22 mouse cellular contexts compared by ENCODE assay signal in the genomic region with DNA sequence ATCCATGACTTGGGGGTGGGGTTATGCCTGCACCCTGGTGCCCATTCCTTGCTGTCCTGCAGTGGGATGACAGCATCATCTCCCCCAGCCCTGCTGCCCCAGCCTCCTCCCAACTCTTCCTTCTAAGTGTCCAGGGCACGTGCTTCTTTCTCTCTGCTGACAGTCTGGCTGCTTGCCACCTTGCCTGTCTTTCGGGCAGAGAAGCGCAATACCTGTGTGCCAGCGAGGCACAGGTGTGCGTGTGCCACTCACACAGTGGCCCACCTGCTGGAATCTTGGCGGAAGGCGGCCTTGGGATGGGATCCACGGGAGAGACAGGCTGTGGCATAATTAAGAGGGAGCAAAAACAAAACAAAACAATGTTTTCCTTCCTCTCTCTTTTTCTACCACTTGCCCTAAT. TPM values are rescaled to one million over a fixed set of nuclear protein-coding genes. Genes with fewer than 3 reads are reported as not detected.
DNase-seq lines count a peak whose midpoint lies in the region; ATAC-seq and TF ChIP-seq lines count a peak whose summit lies in the region.
"Had no signal": no experiment of that assay in that cellular context is flagged by ENCODE, and none has a peak within 500 bp of the region (broad histone marks: within the 10 kb centered on the region; RNA-seq: fewer than 3 reads in every experiment).

No protein-coding gene starts in this region.

- H3K4me3 ChIP-seq in hindbrain, postnatal 0 days (ENCODE audit: low read length) = no peak overlapping the region
- H3K4me3 ChIP-seq in hindbrain, embryonic 11.5 days (ENCODE audit: low read depth, low read length) = no peak overlapping the region

- H3K36me3 ChIP-seq in hindbrain, postnatal 0 days (ENCODE audit: insufficient read depth, low read length) = no peaks in the 10 kb centered on the region
- no peaks in the 10 kb centered on the region for H3K36me3 ChIP-seq in hindbrain, embryonic 11.5 days (ENCODE audit: control insufficient read depth, insufficient read depth, low read length)
- H3K36me3 ChIP-seq: G1E had no signal

- TF ChIP-seq CTCF in hindbrain, postnatal 0 days (IDR thresholded peaks at IDR 0.05; ENCODE audit: low read depth) = no peak

- peaks cover 10% of the 10 kb centered on the region; the same call in 1 of the 2 replicates for H3K27me3 ChIP-seq in hindbrain, postnatal 0 days (ENCODE audit: insufficient read depth, low read length)
- peaks cover 47% of the 10 kb centered on the region for H3K27me3 ChIP-seq in hindbrain, embryonic 11.5 days (ENCODE audit: control insufficient read depth, insufficient read depth, low read length)
- H3K27me3 ChIP-seq: CH12.LX had no signal

- no peak overlapping the region for H3K9ac ChIP-seq in hindbrain, postnatal 0 days (replicated peaks; ENCODE audit: low read length)
- no peak overlapping the region for H3K9ac ChIP-seq in hindbrain, embryonic 11.5 days (ENCODE audit: low read depth, low read length)

- H3K9me3 ChIP-seq in hindbrain, postnatal 0 days (ENCODE audit: low read length) = no peaks in the 10 kb centered on the region
- no peaks in the 10 kb centered on the region for H3K9me3 ChIP-seq in hindbrain, embryonic 11.5 days (ENCODE audit: control insufficient read depth, low read length)

- peak; percentile 86 to 92 for DNase-seq in cerebellum, postnatal 10 days
- no peak for DNase-seq in cerebellum, adult 9-11 months
- peak; percentile 83 to 84 for DNase-seq in cerebellum, postnatal 14 days
- DNase-seq in cerebellum, adult 9-10 months = no peak
- DNase-seq in hindbrain, postnatal 0 days (ENCODE audit: low spot score) = peak; percentile 57
- no peak for DNase-seq in hindbrain, embryonic 11.5 days (ENCODE audit: low spot score)
- peak; percentile 58 for DNase-seq in left cerebral cortex, postnatal 4 days
- DNase-seq in left cerebral cortex, adult 9 months (ENCODE audit: low spot score in 2 of 2) = no peak
- DNase-seq: adrenal gland, adult 2 months; adrenal gland, adult 8-10 months; adrenal gland, postnatal 10 days; adrenal gland, postnatal 14 days; adrenal gland, postnatal 25 days; adrenal gland, postnatal 36 days; B cell, adult 2 months; cerebellum, adult 11 months; cerebellum, adult 11-12 months had no signal

- intact Hi-C loops in left cerebral cortex, postnatal 4 days (cut with DNase I) = no loop called here

- H3K4me2 ChIP-seq in hindbrain, postnatal 0 days (ENCODE audit: low read depth, low read length) = no peak overlapping the region
- H3K4me2 ChIP-seq in hindbrain, embryonic 11.5 days (replicated peaks; ENCODE audit: low read depth, low read length) = no peak overlapping the region

- H3K4me1 ChIP-seq in hindbrain, postnatal 0 days (ENCODE audit: insufficient read depth, low read length) = peaks cover 8% of the 10 kb centered on the region; the same call in 1 of the 2 replicates
- H3K4me1 ChIP-seq in hindbrain, embryonic 11.5 days (replicated peaks; ENCODE audit: control insufficient read depth, insufficient read depth, low read length) = peaks cover 14% of the 10 kb centered on the region

- H3K27ac ChIP-seq in hindbrain, postnatal 0 days = no peak overlapping the region
- no peak overlapping the region for H3K27ac ChIP-seq in hindbrain, embryonic 11.5 days (ENCODE audit: low read depth, low read length)

- 22% methylated on average over 8 of the region's 8 CpGs for WGBS in hindbrain, postnatal 0 days
- 31% methylated on average over 8 of the region's 8 CpGs for WGBS in hindbrain, embryonic 11.5 days

- ATAC-seq in hindbrain, postnatal 0 days = no peak
- ATAC-seq in hindbrain, embryonic 11.5 days (ENCODE audit: low FRiP score) = no peak
- ATAC-seq: activated CD4-positive, CD25-positive, alpha-beta regulatory T cell, adult 4 months; CD4-positive, CD25-positive, alpha-beta regulatory T cell, adult 4 months; Patski had no signal

RNA-seq across cellular contexts. Expression of a gene that starts 6.4 kb away (rescaled TPM):
- 30.1 and 32.0 TPM in 2 replicates for total RNA-seq in hindbrain, postnatal 0 days (2014; rRNA removed)
- 4.2 TPM in 2 replicates for polyA plus RNA-seq in hindbrain, postnatal 0 days (2015; fragmentation: Nextera tagmentation; extraction: Ambion mirVana)
- 2.1 and 2.9 TPM in 2 replicates for polyA plus RNA-seq in hindbrain, embryonic 11.5 days (2014; fragmentation: Nextera tagmentation; extraction: Ambion mirVana)
- total RNA-seq in left cerebral cortex, postnatal 4 days (2021) = 10 to 100 TPM; 64.9 to 68.8 TPM
- total RNA-seq: CH12.LX had no signal
- polyA plus RNA-seq: activated CD4-positive, CD25-positive, alpha-beta regulatory T cell, adult 4 months; CD4-positive, CD25-positive, alpha-beta regulatory T cell, adult 4 months; G1E; Patski had no signal

Comparison
In these comparisons a context has a peak if more than half of its experiments do, and no peak if none do; other contexts are left out.
1. DNase-seq: peak in cerebellum, postnatal 10 days (2 of 2), cerebellum, postnatal 14 days (2 of 2), hindbrain, postnatal 0 days (single experiment) and left cerebral cortex, postnatal 4 days (single experiment); none in cerebellum, adult 9-11 months (single experiment), cerebellum, adult 9-10 months (single experiment), hindbrain, embryonic 11.5 days (single experiment) and left cerebral cortex, adult 9 months (0 of 2).